Mouse (Mus musculus): ENCODE results near the gene Gtf2ird1. TPM values are rescaled to one million over a fixed set of nuclear protein-coding genes. Genes with fewer than 3 reads are reported as not detected.
"Not testable (repeated sequence)": the region's sequence is repeated elsewhere in the genome, so short reads cannot be mapped to it uniquely, and the experiment has no call there.

Gtf2ird1 gene
- total RNA-seq, 2 experiments from 2014 or later = 18.2 to 26.3 TPM

GRCm38 (mm10) chr5:134454421-134454820 is 2.1 kb downstream of the Gtf2ird1 start:
- DNase-seq (ENCODE audit: low spot score) = no peak
- intact Hi-C loops (cut with DNase I) = no loop called here

DNA sequence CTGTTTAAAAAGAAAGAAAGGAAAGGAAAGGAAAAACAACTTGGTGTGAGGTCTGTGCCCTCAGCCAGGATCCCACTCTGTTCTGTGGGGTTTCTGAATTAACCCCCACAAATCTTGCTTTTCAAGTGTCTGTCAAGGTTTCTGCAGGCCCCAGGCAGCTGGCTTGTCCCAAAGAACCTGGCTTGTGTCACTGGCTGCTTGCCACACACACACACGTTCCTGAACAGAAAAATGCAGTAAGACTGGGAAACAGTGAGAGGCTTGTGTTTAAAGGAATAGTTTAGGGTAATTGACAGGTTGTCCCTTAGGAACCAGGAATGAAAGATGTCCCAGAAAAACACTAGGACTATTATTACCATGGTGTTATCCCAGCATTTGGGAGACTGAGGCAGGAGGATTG is 2.9 kb downstream of the Gtf2ird1 start:
- DNase-seq (ENCODE audit: low spot score) = no peak
- intact Hi-C loops (cut with DNase I) = no loop called here

DNA sequence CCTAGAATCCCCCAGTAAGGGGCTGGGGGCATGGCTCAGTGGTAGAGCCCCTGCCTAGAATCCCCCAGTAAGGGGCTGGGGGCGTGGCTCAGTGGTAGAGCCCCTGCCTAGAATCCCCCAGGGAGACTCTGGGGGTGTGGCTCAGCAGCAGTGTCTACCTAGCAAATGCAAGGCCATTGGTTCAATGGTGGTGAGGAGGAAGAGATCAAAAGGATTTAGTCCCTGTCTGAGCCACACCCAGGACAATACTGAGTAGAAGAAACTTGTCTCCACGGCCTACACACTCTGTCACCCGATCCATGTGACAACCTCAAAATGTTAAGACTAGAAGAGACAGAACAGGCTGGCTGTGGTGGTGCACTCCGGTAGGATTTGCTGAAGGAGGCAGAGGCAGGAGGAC is 9.8 kb downstream of the Gtf2ird1 start:
- DNase-seq (ENCODE audit: low spot score); intact Hi-C loops (cut with DNase I): not testable (repeated sequence)

GRCm38 (mm10) chr5:134445895-134446294 is 10.6 kb downstream of the Gtf2ird1 start:
- intact Hi-C loops (cut with DNase I) = no loop called here
- DNase-seq (ENCODE audit: low spot score) = no peak

DNA sequence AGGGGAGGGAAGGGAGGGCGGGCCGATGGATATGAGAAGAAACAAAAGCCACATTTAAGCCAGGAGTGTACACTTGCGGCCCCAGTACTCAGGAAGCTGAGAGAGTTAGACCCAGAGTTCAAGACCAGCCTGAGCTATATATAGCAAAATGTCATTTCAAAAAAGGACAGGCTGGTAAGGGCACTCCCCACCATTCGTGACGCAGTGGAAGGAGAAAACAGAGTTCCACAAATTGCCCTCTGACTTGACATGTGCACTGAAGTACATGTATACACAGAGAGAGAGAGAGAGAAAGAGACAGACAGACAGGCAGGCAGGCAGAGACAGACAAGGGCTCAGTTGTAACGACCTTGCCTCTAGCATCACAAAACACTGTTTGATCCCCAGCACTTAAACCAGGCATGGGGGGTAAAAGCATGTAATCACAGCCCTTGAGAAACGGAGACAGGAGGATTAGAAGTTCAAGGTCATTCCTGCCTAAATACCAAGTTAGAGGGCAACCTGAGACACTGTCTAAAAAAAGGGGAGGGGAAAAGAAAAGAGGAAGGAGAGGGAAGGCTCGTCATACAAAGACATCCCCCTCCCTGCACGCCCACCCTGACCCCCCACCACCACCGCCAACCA is 11.2 kb downstream of the Gtf2ird1 start:
- DNase-seq (ENCODE audit: low spot score) = no peak

GRCm38 (mm10) chr5:134444473-134444872 is 12.0 kb downstream of the Gtf2ird1 start:
- intact Hi-C loops (cut with DNase I) = no loop called here
- no peak for DNase-seq (ENCODE audit: low spot score)

More for the DNA sequence above, 11.2 kb downstream of the Gtf2ird1 start:
- intact Hi-C loops (cut with DNase I) = no loop called here

DNA sequence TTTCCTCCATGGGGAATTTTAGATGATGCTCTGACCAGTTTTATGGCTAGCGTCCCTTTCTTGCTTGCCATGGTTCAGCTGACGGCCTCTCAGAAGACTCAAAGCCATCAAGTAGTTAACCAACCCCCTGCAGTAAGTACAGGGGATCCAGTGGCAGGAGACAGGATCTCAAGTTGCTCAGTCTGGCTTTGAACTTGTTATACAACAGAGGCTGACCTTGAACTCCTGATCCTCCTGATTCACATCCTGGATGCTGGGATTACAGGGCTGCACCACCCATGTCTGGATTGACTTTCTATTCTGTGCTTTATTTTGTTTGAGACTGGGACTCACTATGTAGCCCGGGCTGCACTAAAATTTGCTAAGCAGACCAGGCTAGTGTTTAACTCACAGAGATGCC is 14.4 kb downstream of the Gtf2ird1 start:
- no peak for DNase-seq (ENCODE audit: low spot score)
- intact Hi-C loops (cut with DNase I) = no loop called here

DNA sequence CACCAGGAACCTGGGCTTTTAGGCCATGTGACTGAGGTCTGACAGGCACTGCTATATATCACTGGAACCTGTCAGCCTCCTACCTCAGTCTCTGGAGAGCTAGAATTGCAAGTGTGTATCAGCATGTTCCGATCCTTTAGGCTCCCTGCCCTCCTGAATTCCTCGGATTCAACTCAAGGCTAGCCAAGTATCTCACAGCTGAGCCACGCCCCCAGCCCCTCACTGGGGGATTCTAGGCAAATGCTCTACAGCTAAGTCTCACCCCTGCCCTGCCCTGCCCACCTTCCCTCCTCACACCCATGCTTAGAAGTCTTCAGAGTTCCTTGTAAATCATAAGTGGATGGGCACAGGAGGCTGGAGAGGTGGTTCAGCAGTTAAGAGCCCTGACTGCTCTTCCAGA is 15.4 kb downstream of the Gtf2ird1 start:
- no peak for DNase-seq (ENCODE audit: low spot score)
- intact Hi-C loops (cut with DNase I) = no loop called here

GRCm38 (mm10) chr5:134440098-134440497 is 16.4 kb downstream of the Gtf2ird1 start:
- intact Hi-C loops (cut with DNase I) = no loop called here

GRCm38 (mm10) chr5:134439481-134439880 is 17.0 kb downstream of the Gtf2ird1 start:
- intact Hi-C loops (cut with DNase I) = no loop called here
- DNase-seq (ENCODE audit: low spot score) = no peak

More at GRCm38 (mm10) chr5:134440098-134440497, 16.4 kb downstream of the Gtf2ird1 start:
- peak; percentile 31 for DNase-seq (ENCODE audit: low spot score)

GRCm38 (mm10) chr5:134438676-134439425 is 17.7 kb downstream of the Gtf2ird1 start:
- no peak for DNase-seq (ENCODE audit: low spot score)
- intact Hi-C loops (cut with DNase I) = no loop called here

DNA sequence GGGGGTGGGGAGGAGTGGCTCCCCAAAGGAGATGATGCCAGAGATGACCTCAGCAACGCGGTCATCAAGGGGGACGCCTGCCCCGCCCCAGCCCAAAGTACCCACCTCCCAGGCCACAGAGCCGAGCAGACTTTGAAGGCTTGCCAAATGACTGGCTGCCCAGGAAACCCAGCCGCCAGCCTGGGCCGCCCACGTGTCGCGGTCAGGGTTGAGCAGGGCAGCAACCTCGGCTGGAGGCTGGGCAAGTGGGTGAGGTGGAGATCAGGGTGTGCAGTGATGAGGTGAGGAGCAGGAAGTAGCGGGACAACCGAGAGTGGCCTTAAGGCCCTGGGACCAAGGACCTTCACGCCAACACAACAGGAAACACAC is 19.1 kb downstream of the Gtf2ird1 start:
- intact Hi-C loops (cut with DNase I) = no loop called here
- DNase-seq (ENCODE audit: low spot score) = peak; percentile 61

DNA sequence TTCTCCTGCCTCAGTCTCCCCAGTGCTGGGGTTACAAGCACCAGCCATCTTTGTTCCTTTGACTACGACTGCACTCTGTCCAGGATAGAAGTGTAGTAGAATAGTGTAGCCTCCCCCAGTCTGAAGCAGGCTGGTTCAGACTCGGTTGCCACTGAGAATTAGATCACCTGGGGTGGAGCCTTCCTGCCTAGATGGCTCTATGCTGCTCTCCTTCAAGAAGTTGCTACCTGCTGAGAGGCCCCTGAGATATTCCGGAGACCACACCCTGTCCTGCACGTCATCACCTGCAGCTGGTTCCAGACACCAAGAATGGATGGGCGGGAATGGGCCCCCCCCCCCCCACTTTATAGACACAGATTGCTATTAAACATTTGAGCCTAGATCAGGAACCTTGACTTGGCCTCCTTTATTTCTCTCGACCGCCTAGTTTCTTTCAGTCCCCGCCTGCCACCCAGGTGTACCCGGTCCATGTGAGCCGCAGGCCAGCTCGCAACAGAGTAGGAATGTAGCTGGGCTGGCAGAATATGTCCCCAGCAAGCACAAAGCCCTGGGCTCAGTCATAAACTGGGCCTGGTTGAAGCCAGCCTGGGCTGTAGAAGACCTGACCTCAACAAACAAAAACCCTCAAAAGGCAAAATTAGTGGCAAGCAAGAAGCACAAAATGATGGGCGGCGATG is 19.6 kb downstream of the Gtf2ird1 start:
- intact Hi-C loops (cut with DNase I) = no loop called here
- no peak for DNase-seq (ENCODE audit: low spot score)

DNA sequence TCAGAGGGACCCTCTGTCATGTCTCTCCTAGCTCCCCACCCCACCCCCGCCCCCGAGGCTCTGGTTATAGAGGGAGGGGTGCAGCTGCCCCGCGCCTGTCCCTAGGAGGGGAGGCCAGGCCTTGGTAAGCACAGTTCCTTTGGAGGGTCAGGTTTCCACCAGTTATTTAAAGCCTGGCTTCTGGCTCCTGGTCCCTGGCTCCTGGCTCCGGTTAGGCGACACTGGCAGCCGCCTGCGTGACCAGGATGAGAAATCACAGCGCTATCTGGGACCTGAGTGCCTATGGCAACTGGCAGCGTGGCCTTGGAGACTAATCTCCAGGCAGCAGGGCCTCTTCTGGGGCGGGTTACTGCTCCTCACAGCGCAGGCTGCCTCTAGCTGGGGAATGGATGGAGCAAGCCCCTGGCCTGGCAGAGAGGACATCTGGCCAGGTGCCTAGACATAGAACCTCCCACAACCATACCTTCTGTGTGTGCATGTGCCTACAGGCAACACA is 20.6 kb downstream of the Gtf2ird1 start:
- peak; percentile 51 for DNase-seq (ENCODE audit: low spot score)
- intact Hi-C loops (cut with DNase I) = no loop called here

DNA sequence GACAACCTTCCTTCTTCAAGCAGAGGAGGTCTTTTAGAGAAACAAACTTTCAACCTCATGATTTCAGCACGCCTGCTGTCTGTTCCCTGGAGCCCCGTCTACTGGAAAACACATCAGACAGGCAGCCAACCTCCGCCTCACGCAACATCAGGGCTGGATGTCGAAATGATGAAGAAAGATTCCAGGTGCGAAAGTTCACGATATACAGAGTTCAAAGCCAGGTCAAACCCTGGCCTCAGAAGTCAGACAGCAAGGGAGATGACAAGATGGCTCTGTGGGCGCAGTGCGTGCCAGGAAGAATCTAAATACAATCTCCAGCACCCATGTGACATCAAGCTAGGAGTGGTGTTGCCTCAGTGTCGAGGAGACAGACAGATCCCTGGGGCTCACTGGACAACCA is 23.4 kb downstream of the Gtf2ird1 start:
- DNase-seq (ENCODE audit: low spot score) = peak; percentile 19
- intact Hi-C loops (cut with DNase I) = no loop called here

- intact Hi-C loops (cut with DNase I) = no loop called here
- no peak for DNase-seq (ENCODE audit: low spot score)
Observed at GRCm38 (mm10) chr5:134430087-134430486, 26.4 kb downstream of the Gtf2ird1 start.

GRCm38 (mm10) chr5:134427664-134428063 is 28.9 kb downstream of the Gtf2ird1 start:
- no peak for DNase-seq (ENCODE audit: low spot score)
- intact Hi-C loops (cut with DNase I) = no loop called here

DNA sequence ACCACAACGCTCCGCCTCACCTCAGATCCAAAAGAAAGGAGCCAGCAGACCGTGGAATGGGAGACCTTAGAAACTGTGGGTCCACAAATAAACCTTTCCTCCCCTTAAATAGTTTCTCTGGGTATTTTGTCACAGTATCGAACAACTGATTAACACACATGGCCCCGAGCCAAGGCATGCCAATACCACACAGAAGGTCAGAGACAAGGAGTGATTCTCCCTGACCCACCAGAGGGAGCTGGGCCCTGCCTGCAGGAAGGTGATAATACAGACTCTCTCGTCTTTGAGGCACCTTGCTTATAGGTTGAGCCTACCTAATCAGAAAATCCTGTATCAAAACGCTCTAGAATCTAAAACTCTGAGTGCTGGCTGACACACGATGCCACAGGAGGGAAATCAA is 30.9 kb downstream of the Gtf2ird1 start:
- DNase-seq (ENCODE audit: low spot score) = no peak
- intact Hi-C loops (cut with DNase I) = no loop called here

DNA sequence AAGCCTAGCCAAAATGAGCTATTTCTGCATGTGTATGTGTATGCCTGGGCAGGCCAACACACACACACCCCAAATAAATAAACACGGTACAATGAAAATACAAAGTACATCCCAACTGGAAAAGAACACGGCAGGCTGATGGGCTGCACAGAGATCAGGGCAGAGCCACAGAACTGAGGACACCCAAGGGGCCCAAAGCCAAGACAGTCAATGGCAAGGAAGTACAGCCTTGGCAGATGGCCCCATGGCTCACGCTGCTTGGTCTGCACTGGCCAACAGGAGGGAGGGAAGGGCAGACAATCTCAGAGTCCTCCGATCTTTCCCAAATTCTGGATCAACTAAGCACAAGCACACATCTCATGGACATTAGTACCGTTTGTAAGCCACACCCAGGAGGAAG is 32.6 kb downstream of the Gtf2ird1 start:
- intact Hi-C loops (cut with DNase I) = loop anchor here (5.0 kb wide), 1 partner anchor 33 kb away; the partner anchor contains the start of gene Gtf2ird1
- peak; percentile 74 for DNase-seq (ENCODE audit: low spot score)

GRCm38 (mm10) chr5:134423372-134423771 is 33.1 kb downstream of the Gtf2ird1 start:
- DNase-seq (ENCODE audit: low spot score) = no peak
- intact Hi-C loops (cut with DNase I) = loop anchor here (5.0 kb wide), 1 partner anchor 34 kb away; the partner anchor contains the start of gene Gtf2ird1

Measured in heart, postnatal 25 days (tissue).